Mouse (Mus musculus) lung, adult 2 months (tissue): ENCODE data around the gene Inmt.

Source experiments
- CTCF ChIP-seq: fragments of 200-500 bp; IDR thresholded peaks from 2 replicates; pipeline ENCODE4 v1.5.1; 2011; ENCODE audit warnings: mild to moderate bottlenecking, low read length, control low read depth; ENCODE audit not compliant: insufficient read depth
- POLR2A ChIP-seq: fragments of 200-500 bp; IDR thresholded peaks from 2 replicates; pipeline ENCODE4 v1.6.1; 2011; ENCODE audit warnings: low read depth, mild to moderate bottlenecking, control low read depth, low read length, borderline replicate concordance; ENCODE audit errors: extremely low read depth

DNA sequence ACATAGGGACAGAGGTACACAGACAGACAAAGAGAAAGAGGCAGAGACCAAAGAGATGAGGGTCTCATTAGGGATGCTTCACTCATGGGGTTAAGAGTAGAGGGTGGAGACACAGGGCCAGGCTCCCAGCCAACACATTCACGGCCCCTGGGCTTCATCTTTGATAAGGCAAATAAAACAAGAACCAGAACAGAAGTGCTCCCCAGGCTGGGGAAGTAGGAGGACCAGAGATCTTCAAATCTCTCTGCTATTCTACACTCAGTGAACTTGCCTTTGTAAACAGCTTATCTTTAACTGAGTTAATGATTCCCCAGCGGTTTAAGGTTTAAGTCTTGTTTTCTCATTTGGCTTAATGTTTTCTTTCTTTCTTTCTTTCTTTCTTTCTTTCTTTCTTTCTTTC is 613 bp upstream of the Inmt start:
- no peak for TF ChIP-seq POLR2A
- TF ChIP-seq CTCF, result no peak
